Mouse (Mus musculus) thymus, adult 2 months (tissue): ENCODE measurements around the gene Ctnna3.

Source experiments
- CTCF ChIP-seq: fragments of 200-500 bp; IDR thresholded peaks from 2 replicates; pipeline ENCODE4 v1.5.1; 2012; ENCODE audit warnings: mild to moderate bottlenecking, control low read depth, low read length, moderate library complexity, borderline replicate concordance; ENCODE audit not compliant: control insufficient read depth, poor library complexity, insufficient read depth; ENCODE audit errors: extremely low read depth
- POLR2A ChIP-seq: fragments of 200-500 bp; IDR thresholded peaks from 2 replicates; pipeline ENCODE4 v1.6.1; 2012; ENCODE audit warnings: mild to moderate bottlenecking, low read length, control low read depth, moderate library complexity; ENCODE audit not compliant: control insufficient read depth, poor library complexity, insufficient read depth; ENCODE audit errors: extremely low read depth

DNA sequence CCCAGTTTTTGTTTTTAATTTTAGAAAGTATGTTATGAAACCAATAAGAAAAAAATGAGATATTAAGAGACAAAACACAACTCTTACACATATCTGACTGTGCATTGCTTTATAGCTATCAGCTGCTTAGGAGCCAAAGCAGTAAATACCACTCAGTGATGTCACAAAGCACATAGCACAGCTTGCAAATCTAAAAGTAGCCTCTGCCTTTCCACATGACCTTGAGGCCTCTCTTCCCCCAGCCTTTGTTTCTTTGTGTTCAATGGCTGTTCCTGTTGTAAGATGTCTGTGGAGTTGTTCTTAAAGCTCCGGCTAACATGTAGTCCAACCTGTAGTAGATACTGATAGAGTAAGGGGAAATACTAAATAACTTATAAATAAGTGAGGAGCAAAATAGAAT is 590.4 kb downstream of the Ctnna3 start:
- TF ChIP-seq POLR2A (no peak), CTCF (no peak)
